Mouse (Mus musculus): ENCODE data around the gene Cst10. TPM values are rescaled to one million over a fixed set of nuclear protein-coding genes. Genes with fewer than 3 reads are reported as not detected.

Gene Cst10
- not detected for polyA plus RNA-seq (2017; shearing (Covaris generic))

DNA sequence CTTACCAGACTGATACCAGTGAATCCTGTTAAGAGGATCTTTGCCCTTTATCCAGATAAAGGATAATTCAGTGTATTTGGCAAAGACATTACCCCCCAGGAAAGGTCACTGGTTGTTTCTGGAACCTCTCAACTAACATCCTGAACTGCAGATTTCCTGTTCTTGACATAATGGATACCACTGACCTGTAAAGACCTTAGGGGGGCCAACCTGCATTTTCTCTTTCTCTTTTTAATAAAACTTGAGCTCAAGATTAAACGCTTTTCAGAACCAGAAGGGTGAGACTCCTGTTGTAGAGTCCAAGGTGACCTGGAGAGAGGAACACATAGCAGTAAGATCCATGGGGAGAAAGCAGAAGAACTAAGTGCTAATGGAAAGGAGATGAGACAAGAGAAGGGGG is at the start of gene Cst10:
Gene Cst10 (plus strand): TSS at position 301 of the 400 bp plus-strand sequence.

